Mouse (Mus musculus) hindbrain, embryonic 15.5 days (tissue): ENCODE results near the gene Dync1li2. TPM values are rescaled to one million over a fixed set of nuclear protein-coding genes. Genes with fewer than 3 reads are reported as not detected.

Experiments used
- ATAC-seq: fragments of 200-750 bp; cut with Nextera tagmentation; 2 replicates; pipeline ENCODE4 v1.8.0; 2017; ENCODE audit warnings: low read depth, moderate number of reproducible peaks, moderate TSS enrichment; ENCODE audit not compliant: low FRiP score
- H3K27ac ChIP-seq: fragments of 300-500 bp; sonication (generic); replicated peaks from 2 replicates; pipeline ENCODE4 v1.5.1; 2015; ENCODE audit warnings: mild to moderate bottlenecking, inconsistent platforms
- H3K27me3 ChIP-seq: fragments of 300-500 bp; sonication (generic); 2 replicates; pipeline ENCODE4 v1.6.1; 2015; ENCODE audit warnings: control low read depth, inconsistent platforms
- H3K36me3 ChIP-seq: fragments of 300-500 bp; sonication (generic); 2 replicates; pipeline ENCODE4 v1.6.1; 2015; ENCODE audit warnings: control low read depth, inconsistent platforms
- H3K4me1 ChIP-seq: fragments of 300-500 bp; sonication (generic); replicated peaks from 2 replicates; pipeline ENCODE4 v1.6.1; 2015; ENCODE audit warnings: control low read depth, inconsistent platforms
- H3K4me2 ChIP-seq: fragments of 300-500 bp; sonication (generic); 2 replicates; pipeline ENCODE4 v1.6.1; 2015; ENCODE audit warnings: moderate library complexity, mild to moderate bottlenecking, inconsistent platforms
- H3K4me3 ChIP-seq: fragments of 300-500 bp; sonication (generic); 2 replicates; pipeline ENCODE4 v1.5.1; 2015; ENCODE audit warnings: mild to moderate bottlenecking, inconsistent platforms
- H3K9ac ChIP-seq: fragments of 300-500 bp; sonication (generic); 2 replicates; pipeline ENCODE4 v1.6.1; 2015; ENCODE audit warnings: inconsistent platforms
- H3K9me3 ChIP-seq: fragments of 300-500 bp; sonication (generic); 2 replicates; pipeline ENCODE4 v1.6.1; 2016; ENCODE audit warnings: control low read depth, inconsistent platforms
- WGBS: fragments of 180-500 bp; shearing (Covaris S2); methylation state at CpG from one replicate; pipeline ENCODE4 v1.1.7; 2015; 5-methylcytosine and 5-hydroxymethylcytosine counted together
- polyA plus RNA-seq: library from polyadenylated mRNA; unstranded; fragments of >200 nt; fragmentation: Nextera tagmentation; extraction: Ambion mirVana; gene quantifications from 2 replicates; pipeline ENCODE4 v1.2.1, GENCODE M21; 2015

Gene Dync1li2
- polyA plus RNA-seq, 1 experiment from 2014 or later: 106 TPM

GRCm38 (mm10) chr8:104374864-104375846, 67.7 kb downstream of the Dync1li2 start:
- Histone ChIP-seq H3K27ac (peak overlapping the region; percentile 27; the same call in 1 of the 2 replicates), H3K36me3 (no peaks in the 10 kb centered on the region), H3K9ac (no peak overlapping the region), H3K27me3 (no peaks in the 10 kb centered on the region), H3K4me2 (no peak overlapping the region), H3K9me3 (no peaks in the 10 kb centered on the region), H3K4me1 (peaks cover 32% of the 10 kb centered on the region), H3K4me3 (no peak overlapping the region)
- no peak for ATAC-seq
- WGBS: 35% methylated on average over 14 of the region's 14 CpGs

GRCm38 (mm10) chr8:104374269-104374668, 68.6 kb downstream of the Dync1li2 start:
- H3K4me3 ChIP-seq: no peak overlapping the region
- H3K9me3 ChIP-seq: no peaks in the 10 kb centered on the region
- ATAC-seq: no peak
- no peaks in the 10 kb centered on the region for H3K27me3 ChIP-seq
- WGBS: 44% methylated on average over 11 of the region's 11 CpGs
- H3K27ac ChIP-seq: no peak overlapping the region
- H3K4me1 ChIP-seq: peaks cover 35% of the 10 kb centered on the region
- H3K9ac ChIP-seq: no peak overlapping the region
- H3K36me3 ChIP-seq: no peaks in the 10 kb centered on the region
- no peak overlapping the region for H3K4me2 ChIP-seq

GRCm38 (mm10) chr8:104373779-104374178, 69.1 kb downstream of the Dync1li2 start:
- Histone ChIP-seq H3K4me1 (peaks cover 38% of the 10 kb centered on the region), H3K36me3 (no peaks in the 10 kb centered on the region), H3K4me3 (no peak overlapping the region), H3K9ac (no peak overlapping the region), H3K4me2 (no peak overlapping the region), H3K9me3 (no peaks in the 10 kb centered on the region), H3K27ac (no peak overlapping the region), H3K27me3 (no peaks in the 10 kb centered on the region)
- ATAC-seq: no peak
- WGBS: 70% methylated on average over 11 of the region's 11 CpGs

- Histone ChIP-seq H3K27me3 (no peaks in the 10 kb centered on the region), H3K9me3 (no peaks in the 10 kb centered on the region), H3K27ac (no peak overlapping the region), H3K4me1 (peaks cover 54% of the 10 kb centered on the region), H3K4me2 (no peak overlapping the region), H3K9ac (no peak overlapping the region), H3K36me3 (no peaks in the 10 kb centered on the region), H3K4me3 (no peak overlapping the region)
- no peak for ATAC-seq
- WGBS: 88% methylated on average over 6 of the region's 6 CpGs
These were observed 71.7 kb downstream of the Dync1li2 start for GRCm38 (mm10) chr8:104371121-104371520.

GRCm38 (mm10) chr8:104370071-104370470, 72.8 kb downstream of the Dync1li2 start:
- Histone ChIP-seq H3K27me3 (no peaks in the 10 kb centered on the region), H3K4me2 (no peak overlapping the region), H3K4me3 (no peak overlapping the region), H3K27ac (0 out of 2 replicates have a peak overlapping the region, but pooled peaks have one; percentile 14), H3K9me3 (no peaks in the 10 kb centered on the region), H3K36me3 (no peaks in the 10 kb centered on the region), H3K4me1 (peaks cover 44% of the 10 kb centered on the region), H3K9ac (no peak overlapping the region)
- WGBS: 51% methylated on average over 6 of the region's 6 CpGs
- no peak for ATAC-seq

GRCm38 (mm10) chr8:104369591-104369990, 73.3 kb downstream of the Dync1li2 start:
- no peaks in the 10 kb centered on the region for H3K36me3 ChIP-seq
- H3K4me3 ChIP-seq: no peak overlapping the region
- no peak overlapping the region for H3K4me2 ChIP-seq
- 72% methylated on average over 12 of the region's 12 CpGs for WGBS
- H3K4me1 ChIP-seq: peaks cover 39% of the 10 kb centered on the region
- ATAC-seq: no peak
- H3K27ac ChIP-seq: 0 out of 2 replicates have a peak overlapping the region, but pooled peaks have one; percentile 14
- no peaks in the 10 kb centered on the region for H3K27me3 ChIP-seq
- H3K9me3 ChIP-seq: no peaks in the 10 kb centered on the region
- H3K9ac ChIP-seq: no peak overlapping the region

Other genes starting within 250 kb of the Dync1li2 start
- 48.2 and 49.6 TPM in 2 replicates for gene Tk2, start 194.5 kb downstream of the Dync1li2 start, polyA plus RNA-seq
- gene Cklf, start 192.2 kb downstream of the Dync1li2 start, polyA plus RNA-seq: 35.7 TPM in 2 replicates
- not detected in 2 replicates for gene Cmtm2a, start 149.9 kb downstream of the Dync1li2 start, polyA plus RNA-seq
- gene Gm45711, start 133.0 kb downstream of the Dync1li2 start, polyA plus RNA-seq: not detected in 2 replicates
- gene Cmtm1, start 132.9 kb downstream of the Dync1li2 start, polyA plus RNA-seq: not detected in 2 replicates
- not detected in 2 replicates for gene Gm11020, start 121.5 kb downstream of the Dync1li2 start, polyA plus RNA-seq
- gene Cmtm2b, start 120.8 kb downstream of the Dync1li2 start, polyA plus RNA-seq: not detected in 2 replicates
- 39.5 and 44.1 TPM in 2 replicates for gene Cmtm3, start 103.6 kb downstream of the Dync1li2 start, polyA plus RNA-seq
- 2.7 TPM in 2 replicates for gene Cmtm4, start 47.2 kb downstream of the Dync1li2 start, polyA plus RNA-seq
- 0.62 and 0.65 TPM in 2 replicates for gene Terb1, start 66.9 kb upstream of the Dync1li2 start, polyA plus RNA-seq
- 103 and 107 TPM in 2 replicates for gene Nae1, start 91.6 kb upstream of the Dync1li2 start, polyA plus RNA-seq
- gene Car7, start 91.6 kb upstream of the Dync1li2 start, polyA plus RNA-seq: 2.7 and 4.0 TPM in 2 replicates
- gene Pdp2, start 148.4 kb upstream of the Dync1li2 start, polyA plus RNA-seq: 17.9 and 20.6 TPM in 2 replicates
- gene Cdh16, start 181.3 kb upstream of the Dync1li2 start, polyA plus RNA-seq: not detected in 2 replicates
- gene Rrad, start 188.3 kb upstream of the Dync1li2 start, polyA plus RNA-seq: 3.0 and 3.9 TPM in 2 replicates
- 125 and 131 TPM in 2 replicates for gene Ciao2b, start 198.9 kb upstream of the Dync1li2 start, polyA plus RNA-seq